Mouse (Mus musculus): ENCODE data around the gene Rock2. TPM values are rescaled to one million over a fixed set of nuclear protein-coding genes. Genes with fewer than 3 reads are reported as not detected.

Gene Rock2
- 72.1 TPM for polyA plus RNA-seq (2021)

DNA sequence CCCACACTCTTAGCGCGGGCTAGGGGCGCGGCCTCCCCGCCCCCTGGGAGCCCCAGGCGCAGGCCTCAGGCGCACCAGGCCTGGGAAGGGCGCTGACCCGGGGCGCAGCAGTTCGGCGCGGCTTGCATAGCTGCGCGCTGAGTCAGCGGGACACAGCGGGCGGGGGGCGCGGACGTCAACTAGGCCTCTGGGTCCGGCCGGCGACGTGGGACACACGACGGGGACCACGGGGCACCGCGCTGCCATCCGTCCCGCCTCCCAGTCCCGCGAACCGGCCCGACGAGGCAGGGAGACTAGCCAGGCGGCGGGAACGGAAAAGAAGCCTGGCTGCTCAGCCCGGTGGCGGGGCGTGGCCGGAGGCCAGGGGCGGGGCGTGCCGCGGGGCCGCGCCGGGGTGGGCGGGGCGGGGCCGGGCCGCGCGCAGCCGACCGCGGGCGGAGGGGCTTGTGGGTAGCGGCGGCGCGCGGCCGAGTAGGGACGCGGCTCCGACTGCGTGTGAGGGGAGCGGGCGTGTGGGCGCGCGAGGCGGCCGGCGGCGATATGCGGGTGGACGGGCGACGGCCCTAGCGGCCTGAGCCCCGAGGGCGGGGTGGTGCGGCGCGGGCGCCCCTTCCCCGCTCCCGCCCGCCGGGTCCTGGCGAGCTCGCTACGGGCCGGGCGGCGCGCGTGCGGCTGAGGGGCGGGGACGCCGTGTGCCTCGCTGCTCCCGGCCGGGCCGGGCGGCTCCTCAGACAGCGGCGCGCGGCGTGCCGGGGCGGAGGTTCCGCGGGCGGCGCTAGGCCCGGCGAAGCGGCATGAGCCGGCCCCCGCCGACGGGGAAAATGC is at the start of gene Rock2:
Gene Rock2 (plus strand): TSS at position 500 of the 825 bp plus-strand sequence.
- CTCF ChIA-PET = interaction anchor here (1.4 kb wide), 1 partner anchor 17 kb away, joined by 5 read pairs; no protein-coding TSS in a partner anchor
- no peak for TF ChIP-seq CTCF (IDR thresholded peaks at IDR 0.05)
- H3K27me3 ChIP-seq = no peaks in the 10 kb centered on the region
- POLR2A ChIA-PET = interaction anchor here (1.2 to 4.7 kb wide), 8 partner anchors 9 to 43 kb away, joined by 3 to 27 read pairs (median 8); no protein-coding TSS in a partner anchor
- DNase-seq (ENCODE audit: low read depth, low spot score) = no peak
- peak; percentile 79 for ATAC-seq
- in situ Hi-C loops (cut with MboI; ENCODE audit: low pct_unique_long_range_greater_than_20kb) = loop anchor here (5.0 kb wide), 2 partner anchors 42 to 82 kb away; partner anchors contain the start of gene E2f6

DNA sequence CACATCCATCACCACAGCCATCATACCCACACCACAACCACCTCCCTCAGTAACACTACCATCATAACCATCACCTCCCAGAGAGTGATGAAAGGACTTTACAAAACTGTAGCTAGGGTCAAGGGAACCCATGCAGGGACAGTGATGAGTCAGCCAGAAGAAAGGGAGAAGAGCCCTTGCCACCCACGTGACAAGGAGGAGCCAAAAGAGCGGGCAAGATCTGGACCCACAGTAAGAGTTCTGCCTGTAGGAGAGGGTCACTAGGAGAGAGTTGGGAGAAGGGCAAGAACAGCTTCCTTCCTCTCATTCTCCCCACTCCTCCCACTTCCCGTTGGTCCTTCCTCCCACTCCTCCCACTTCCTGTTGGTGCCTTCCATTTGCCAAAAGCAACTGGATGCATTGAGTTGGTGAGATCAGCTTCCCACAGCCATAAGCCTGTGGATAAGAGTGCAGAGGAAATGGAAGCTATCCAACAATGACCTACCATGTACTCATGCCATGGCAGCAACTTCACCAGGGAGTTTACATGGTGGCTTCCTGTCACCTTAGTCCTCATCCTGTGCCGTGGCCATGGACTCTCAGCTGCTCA is 47.4 kb upstream of the Rock2 start:
- no peak for TF ChIP-seq CTCF (IDR thresholded peaks at IDR 0.05)
- CTCF ChIA-PET = no interaction called here
- DNase-seq (ENCODE audit: low read depth, low spot score) (no peak), ATAC-seq (no peak)
- no peaks in the 10 kb centered on the region for H3K27me3 ChIP-seq
- in situ Hi-C loops (cut with MboI; ENCODE audit: low pct_unique_long_range_greater_than_20kb) = no loop called here
- POLR2A ChIA-PET = no interaction called here

DNA sequence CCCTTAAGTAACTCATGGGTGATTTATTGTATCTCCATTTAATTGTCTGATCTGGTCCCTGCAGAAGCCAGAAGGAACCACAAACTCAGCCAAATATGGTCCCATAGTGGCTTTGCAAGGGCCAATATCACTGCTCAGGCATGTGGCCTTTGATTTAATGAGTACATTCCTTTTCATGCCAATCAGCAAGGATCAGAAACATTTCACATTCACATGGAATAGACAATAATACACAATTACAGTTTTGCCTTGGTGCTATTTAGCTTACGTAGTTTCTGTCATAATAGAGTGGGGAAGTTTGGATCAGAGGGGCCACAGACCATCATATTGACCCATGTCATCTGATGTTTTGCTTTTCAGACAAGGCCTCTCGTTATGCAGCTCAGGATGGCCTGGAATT is 46.2 kb upstream of the Rock2 start:
- ChIA-PET CTCF (interaction anchor here (1.2 to 1.9 kb wide), 2 partner anchors 19 to 54 kb away, joined by 3 to 5 read pairs; no protein-coding TSS in a partner anchor), POLR2A (no interaction called here)
- in situ Hi-C loops (cut with MboI; ENCODE audit: low pct_unique_long_range_greater_than_20kb) = no loop called here
- ATAC-seq (no peak), DNase-seq (ENCODE audit: low read depth, low spot score) (no peak)
- no peak for TF ChIP-seq CTCF (IDR thresholded peaks at IDR 0.05)
- no peaks in the 10 kb centered on the region for H3K27me3 ChIP-seq

DNA sequence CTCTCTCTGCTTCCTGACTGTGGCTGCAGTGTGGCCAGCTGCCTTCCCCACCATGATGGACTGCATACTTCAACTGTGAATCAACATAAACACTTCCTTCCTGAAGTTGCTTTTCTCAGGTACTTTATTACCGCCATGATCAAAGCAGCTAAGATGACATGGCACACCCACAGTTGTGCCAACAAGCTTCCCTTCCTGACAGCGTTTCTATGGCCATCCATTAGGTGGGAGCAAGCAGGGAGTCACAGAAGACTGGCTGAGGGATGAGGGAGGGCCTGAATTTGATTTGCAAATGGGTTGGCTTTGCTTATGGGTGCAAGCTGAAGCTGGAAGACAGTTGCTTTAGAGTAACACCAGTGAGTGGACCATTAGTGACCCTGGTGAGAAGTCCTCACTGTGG is 44.9 kb upstream of the Rock2 start:
- ATAC-seq = no peak
- POLR2A ChIA-PET = interaction anchor here (1.0 to 5.0 kb wide), 2 partner anchors 15 to 46 kb away, joined by 3 to 27 read pairs; partner anchors contain the start of gene Rock2
- no peaks in the 10 kb centered on the region for H3K27me3 ChIP-seq
- in situ Hi-C loops (cut with MboI; ENCODE audit: low pct_unique_long_range_greater_than_20kb) = loop anchor here (5.0 to 25.0 kb wide), 2 partner anchors 42 to 887 kb away; partner anchors contain the start of gene Rock2
- CTCF ChIA-PET = interaction anchor here (1.3 to 1.9 kb wide), 5 partner anchors 14 to 112 kb away, joined by 3 to 13 read pairs (median 3); no protein-coding TSS in a partner anchor
- DNase-seq (ENCODE audit: low read depth, low spot score) = no peak
- TF ChIP-seq CTCF (IDR thresholded peaks at IDR 0.05) = no peak

DNA sequence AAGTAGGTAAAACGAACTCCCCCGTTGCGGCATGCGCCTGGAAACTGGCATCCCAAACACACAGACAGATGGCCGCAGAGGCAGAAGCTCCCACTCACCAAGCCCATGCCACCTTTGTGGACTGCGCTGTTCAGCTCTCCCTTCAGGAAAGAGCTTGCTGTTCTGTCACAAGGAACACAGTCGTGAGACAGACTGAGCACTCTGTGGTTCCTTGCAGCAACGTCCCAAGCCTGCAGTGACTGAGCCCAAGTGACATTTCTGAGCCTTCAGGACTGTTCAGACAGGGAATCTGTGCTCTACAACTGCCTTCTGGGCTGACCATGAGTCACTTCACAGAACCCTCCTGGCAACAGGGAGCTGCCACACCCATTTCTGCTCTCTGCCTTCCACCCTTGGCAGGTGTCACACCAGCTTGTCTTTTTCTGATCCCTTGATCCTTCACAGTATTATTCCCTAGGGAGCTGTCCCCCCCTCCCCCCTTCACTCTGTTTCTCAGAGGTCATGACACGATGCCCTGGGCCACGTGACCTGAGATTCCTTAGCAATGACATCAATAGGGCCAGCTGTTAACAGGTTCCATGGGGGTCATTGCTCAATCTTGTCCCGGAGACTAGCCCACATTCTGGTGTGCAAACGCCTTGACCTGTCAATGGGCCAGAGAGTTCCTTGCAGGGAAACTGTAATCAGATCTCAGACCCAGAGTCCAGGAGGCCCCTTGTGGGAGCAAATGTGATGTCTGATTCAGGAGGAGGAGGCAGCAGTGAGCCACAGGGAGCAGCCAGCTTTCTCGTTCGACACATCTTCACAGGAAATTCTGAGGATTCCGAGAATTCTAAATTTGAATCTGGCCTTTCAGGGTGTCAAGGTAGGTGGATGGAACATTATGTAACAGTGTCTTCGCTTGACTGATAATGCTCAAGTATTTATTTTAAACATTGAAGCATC is 44.0 kb upstream of the Rock2 start:
- peak; percentile 76 for TF ChIP-seq CTCF (IDR thresholded peaks at IDR 0.05)
- ChIA-PET POLR2A (interaction anchor here (1.0 to 5.0 kb wide), 4 partner anchors 13 to 45 kb away, joined by 3 to 27 read pairs (median 3); partner anchors contain the start of gene Rock2), CTCF (interaction anchor here (0.6 to 1.9 kb wide), 8 partner anchors 15 to 129 kb away, joined by 3 to 13 read pairs (median 4); no protein-coding TSS in a partner anchor)
- in situ Hi-C loops (cut with MboI; ENCODE audit: low pct_unique_long_range_greater_than_20kb) = loop anchor here (5.0 to 25.0 kb wide), 2 partner anchors 42 to 887 kb away; partner anchors contain the start of gene Rock2
- DNase-seq (ENCODE audit: low read depth, low spot score) (peak; percentile 88), ATAC-seq (peak; percentile 80)
- no peaks in the 10 kb centered on the region for H3K27me3 ChIP-seq

DNA sequence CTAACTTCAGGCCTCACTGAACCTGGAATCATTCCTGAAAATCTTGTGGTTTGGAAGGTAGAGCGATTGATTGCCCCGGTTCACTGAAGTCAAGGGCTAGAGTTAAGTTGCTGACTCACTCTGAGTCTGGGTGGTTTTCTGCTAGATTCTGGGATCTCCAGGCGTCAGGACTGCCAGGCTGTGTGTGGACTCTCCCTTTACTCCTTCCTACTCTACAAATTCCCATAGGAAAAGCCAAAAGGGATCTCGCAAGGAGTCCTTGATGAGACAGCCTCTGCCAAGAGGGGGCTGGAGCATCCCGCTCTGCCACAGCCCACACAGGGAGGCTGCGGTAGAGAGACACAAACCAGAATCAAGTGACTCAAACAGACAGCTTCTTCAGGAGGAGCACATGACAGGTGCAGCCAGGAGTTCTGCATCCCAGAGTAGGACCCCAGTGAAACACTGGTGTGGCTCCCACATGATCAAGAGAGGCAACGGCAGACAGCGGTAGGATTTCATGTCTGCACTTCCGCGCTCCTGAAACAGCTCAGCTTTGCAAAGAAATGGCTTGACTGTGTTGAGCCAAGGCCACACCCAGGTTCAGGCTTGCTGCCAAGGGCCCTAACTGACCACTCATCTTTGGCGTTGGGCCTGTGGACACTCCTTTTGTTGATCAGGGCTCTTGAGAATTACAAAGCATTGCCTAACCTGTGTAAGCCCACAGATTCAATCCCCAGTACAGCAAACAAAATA is 41.1 kb upstream of the Rock2 start:
- peak; percentile 61 for DNase-seq (ENCODE audit: low read depth, low spot score)
- in situ Hi-C loops (cut with MboI; ENCODE audit: low pct_unique_long_range_greater_than_20kb) = loop anchor here (5.0 to 25.0 kb wide), 2 partner anchors 39 to 884 kb away; partner anchors contain the start of gene Rock2
- no peaks in the 10 kb centered on the region for H3K27me3 ChIP-seq
- POLR2A ChIA-PET = interaction anchor here (0.7 to 5.0 kb wide), 2 partner anchors 14 to 42 kb away, joined by 3 to 27 read pairs; partner anchors contain the start of gene Rock2
- TF ChIP-seq CTCF (IDR thresholded peaks at IDR 0.05) = no peak
- CTCF ChIA-PET = no interaction called here
- peak; percentile 75 for ATAC-seq

DNA sequence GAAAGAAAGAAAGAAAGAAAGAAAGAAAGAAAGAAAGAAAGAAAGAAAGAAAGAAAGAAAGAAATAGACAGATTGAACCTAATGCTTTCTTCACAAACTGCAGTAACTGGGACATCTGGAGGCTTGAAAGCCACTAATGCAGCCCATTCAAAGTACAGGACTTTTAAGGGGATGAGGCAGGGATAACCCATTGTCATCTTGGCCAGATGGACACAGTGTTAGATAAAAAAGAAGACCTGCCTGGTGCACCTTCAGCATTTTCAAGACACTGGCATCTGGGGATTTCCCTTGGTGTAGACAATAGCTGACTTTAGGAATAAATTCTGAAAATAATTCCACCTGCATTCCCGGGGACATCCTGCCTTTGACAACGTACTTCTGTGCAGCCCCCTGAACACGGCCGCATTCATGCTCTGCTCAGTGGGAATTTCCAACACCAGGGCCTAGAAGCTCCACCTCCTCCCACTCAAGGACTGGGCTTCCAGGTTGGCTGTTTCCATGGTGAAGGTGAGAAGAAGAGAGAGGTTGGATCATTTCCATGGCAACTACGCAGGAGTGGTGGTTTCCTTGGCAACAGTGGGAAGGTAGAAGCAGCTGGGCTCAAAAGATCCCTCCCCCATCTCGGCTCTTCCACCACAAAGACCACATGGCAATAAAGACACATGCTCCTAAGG is 38.9 kb upstream of the Rock2 start:
- in situ Hi-C loops (cut with MboI; ENCODE audit: low pct_unique_long_range_greater_than_20kb) = loop anchor here (25.0 kb wide), 1 partner anchor 882 kb away; no protein-coding TSS in a partner anchor
- ChIA-PET POLR2A (no interaction called here), CTCF (no interaction called here)
- no peak for DNase-seq (ENCODE audit: low read depth, low spot score)
- no peaks in the 10 kb centered on the region for H3K27me3 ChIP-seq
- no peak for TF ChIP-seq CTCF (IDR thresholded peaks at IDR 0.05)
- no peak for ATAC-seq

DNA sequence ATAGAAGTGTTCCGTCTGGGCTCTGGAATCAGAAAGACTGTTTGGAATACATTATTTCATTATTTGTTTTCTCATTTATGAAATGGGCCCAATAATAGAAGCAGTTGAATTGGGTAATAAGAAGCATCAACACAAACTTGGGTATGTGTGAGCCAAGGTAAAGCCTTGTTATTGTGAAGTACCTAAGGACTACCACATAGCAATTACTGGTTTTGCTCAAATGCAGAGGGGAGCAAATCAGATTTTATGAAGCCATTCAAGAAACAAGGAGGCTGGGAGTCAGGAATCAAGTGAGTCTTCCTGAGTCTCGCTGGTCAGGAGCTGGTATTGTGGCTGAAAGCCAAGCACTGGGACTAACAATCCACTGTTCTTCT is 38.4 kb upstream of the Rock2 start:
- no peak for TF ChIP-seq CTCF (IDR thresholded peaks at IDR 0.05)
- in situ Hi-C loops (cut with MboI; ENCODE audit: low pct_unique_long_range_greater_than_20kb) = loop anchor here (25.0 kb wide), 1 partner anchor 881 kb away; no protein-coding TSS in a partner anchor
- DNase-seq (ENCODE audit: low read depth, low spot score) = no peak
- ATAC-seq = no peak
- CTCF ChIA-PET = no interaction called here
- POLR2A ChIA-PET = no interaction called here
- H3K27me3 ChIP-seq = no peaks in the 10 kb centered on the region

All from Patski (cell line).